Mouse (Mus musculus) brown adipose tissue, adult 24 weeks (tissue): ENCODE data around the gene Txnrd2. TPM values are rescaled to one million over a fixed set of nuclear protein-coding genes. Genes with fewer than 3 reads are reported as not detected.

Experiments
- H3K27ac ChIP-seq: fragments of 200-500 bp; replicated peaks from 2 replicates; pipeline ENCODE4 v1.5.1; 2012; ENCODE audit warnings: low read depth, mild to moderate bottlenecking, low read length
- H3K4me1 ChIP-seq: fragments of 200-500 bp; 2 replicates; pipeline ENCODE4 v1.6.1; 2012; ENCODE audit warnings: low read length, mixed read lengths; ENCODE audit not compliant: control insufficient read depth, insufficient read depth, insufficient read length
- H3K4me3 ChIP-seq: fragments of 200-500 bp; 2 replicates; pipeline ENCODE4 v1.5.1; 2012; ENCODE audit warnings: low read depth, mild to moderate bottlenecking, low read length, moderate library complexity; ENCODE audit not compliant: insufficient read depth
- polyA plus RNA-seq: library from polyadenylated mRNA; stranded (reverse); fragments of >200 nt; gene quantifications from 2 replicates; pipeline ENCODE4 v1.2.4, GENCODE M21; 2012; ENCODE audit not compliant: missing spikeins, insufficient read depth, insufficient read length

Gene Txnrd2
- polyA plus RNA-seq, result 77.6 and 92.5 TPM in 2 replicates

DNA sequence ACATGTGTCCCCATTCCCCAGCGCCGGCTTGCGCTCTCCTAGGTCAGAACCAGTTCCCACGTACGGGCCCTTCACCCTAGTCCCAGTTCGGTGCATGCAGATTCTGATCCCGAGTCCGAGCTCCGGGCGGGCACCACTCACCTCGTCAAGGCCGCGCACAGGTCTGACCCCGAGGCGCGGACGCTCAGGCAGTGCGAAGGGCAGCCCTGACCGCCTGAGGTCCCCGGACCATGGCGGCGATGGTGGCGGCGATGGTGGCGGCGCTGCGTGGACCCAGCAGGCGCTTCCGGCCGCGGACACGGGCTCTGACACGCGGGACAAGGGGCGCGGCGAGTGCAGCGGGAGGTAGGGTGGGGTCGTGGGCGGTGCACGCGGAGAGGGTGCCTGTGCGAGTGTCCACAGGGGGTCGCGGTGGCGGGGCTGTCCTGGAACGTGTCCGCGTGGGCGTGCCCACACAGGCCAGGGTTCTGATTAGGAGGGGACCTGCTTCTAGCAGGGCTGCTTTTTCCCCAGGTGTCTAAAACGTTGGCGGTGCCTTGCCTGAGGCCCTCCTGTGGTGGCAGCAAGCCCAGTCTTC is at the start of gene Txnrd2:
Gene Txnrd2 (plus strand): TSS at position 170 of the 577 bp plus-strand sequence.
- Histone ChIP-seq H3K27ac (peak within 1 kb of the TSS; percentile 90), H3K4me1 (peaks cover 16% of the 10 kb centered on the region), H3K4me3 (peak within 1 kb of the TSS; percentile 85)

DNA sequence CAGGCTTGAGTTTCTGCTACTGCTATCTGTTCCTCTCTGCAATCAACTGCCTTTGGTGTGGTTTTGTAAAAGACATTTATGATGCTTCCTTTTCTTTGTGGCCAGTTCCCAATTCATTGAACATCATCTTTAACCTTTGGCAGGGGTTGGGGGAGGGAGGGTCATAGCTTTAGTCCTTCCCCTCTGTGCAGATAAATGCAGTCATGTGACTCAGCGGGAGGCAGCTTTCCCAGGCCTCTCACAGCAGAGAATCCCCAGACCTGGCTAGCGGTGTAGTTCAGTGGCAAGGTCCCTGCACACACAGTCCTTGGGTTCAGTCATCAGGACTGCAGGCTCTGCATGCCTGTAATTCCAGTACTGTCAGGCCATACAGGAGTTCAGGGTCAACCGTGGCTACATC is 49.0 kb upstream of the Txnrd2 start:
- Histone ChIP-seq H3K4me1 (no peaks in the 10 kb centered on the region), H3K4me3 (no peak overlapping the region), H3K27ac (no peak overlapping the region)

DNA sequence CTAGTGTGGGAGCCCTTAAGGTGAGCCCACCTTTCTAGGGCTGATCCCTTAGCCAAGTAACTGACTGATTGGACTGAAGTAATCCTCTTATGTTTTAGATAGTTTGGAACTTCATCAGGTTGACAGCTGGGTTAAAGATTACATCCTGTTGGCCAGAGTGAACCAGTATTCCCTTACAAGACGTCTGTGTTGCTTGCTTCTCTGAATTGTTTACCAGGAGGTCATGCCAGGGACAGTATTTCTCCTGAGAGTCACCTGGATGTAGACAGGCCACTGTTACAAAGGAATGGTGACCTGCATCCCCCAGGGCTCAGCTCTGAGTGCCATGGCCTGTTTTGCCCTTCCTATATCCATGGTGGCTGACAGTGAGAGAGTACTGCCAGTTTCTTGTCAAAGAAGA is 47.7 kb upstream of the Txnrd2 start:
- Histone ChIP-seq H3K27ac (no peak overlapping the region), H3K4me1 (no peaks in the 10 kb centered on the region), H3K4me3 (no peak overlapping the region)

DNA sequence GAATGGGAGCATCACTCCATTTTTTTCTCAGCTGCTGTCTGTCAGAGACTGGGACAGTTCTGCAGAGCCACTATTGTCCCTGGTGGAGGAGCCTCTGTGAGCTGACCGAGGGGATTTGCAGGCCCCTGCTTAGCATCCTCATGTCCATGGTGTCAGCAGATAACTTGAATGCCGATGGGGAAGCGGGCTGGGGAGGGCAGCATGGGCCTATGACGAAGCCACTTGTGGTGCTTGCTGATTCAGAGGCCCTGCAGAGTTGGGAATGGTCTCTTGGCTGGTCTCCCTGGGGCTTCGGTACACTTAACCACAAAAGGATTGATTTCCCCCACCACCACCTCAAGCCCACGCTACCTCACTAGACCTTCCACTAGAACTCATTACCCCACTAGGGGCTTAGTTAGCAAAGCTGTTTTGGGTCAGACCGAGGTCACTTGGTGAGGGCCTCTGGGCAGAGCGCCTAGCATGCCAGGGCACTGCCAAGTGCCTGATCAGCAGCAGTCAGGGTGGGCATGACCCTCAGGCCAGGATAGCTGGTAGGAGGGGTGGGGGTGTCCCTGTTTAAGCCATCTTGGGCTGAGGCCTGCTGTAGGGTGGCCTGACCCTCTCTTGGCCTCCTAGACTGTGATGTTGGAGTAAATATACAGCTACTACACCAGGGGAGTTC is 46.7 kb upstream of the Txnrd2 start:
- H3K4me1 ChIP-seq, result no peaks in the 10 kb centered on the region

DNA sequence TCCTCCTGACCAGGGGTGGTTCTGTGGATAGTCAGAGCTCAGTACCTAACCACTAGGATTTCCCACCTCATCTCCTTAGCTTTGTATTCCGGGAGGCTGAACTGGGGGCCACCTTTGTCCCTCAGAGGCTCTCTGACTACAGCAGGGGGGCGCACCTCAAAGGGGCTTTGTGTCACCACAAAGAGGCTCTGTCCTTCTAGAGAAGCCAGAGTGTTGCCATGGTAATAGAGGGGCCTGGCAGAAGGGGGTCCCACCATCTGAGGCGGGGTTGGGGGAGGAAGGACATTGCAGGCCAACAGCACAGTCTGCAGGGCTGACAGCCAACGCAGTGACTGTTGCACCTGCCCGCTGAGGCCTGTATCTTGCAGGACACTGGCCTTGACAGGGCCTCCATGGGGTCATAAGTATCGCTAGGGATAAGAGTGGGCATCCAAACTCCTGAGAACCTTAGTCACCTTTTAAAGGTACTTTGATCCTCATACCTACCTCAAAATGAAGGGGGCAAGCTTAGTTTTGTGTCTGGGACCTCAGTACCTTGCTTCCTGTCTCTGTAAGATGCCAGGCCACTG is 45.6 kb upstream of the Txnrd2 start:
- Histone ChIP-seq H3K4me1 (no peaks in the 10 kb centered on the region), H3K27ac (no peak overlapping the region), H3K4me3 (no peak overlapping the region)

More for the DNA sequence above, 46.7 kb upstream of the Txnrd2 start:
- Histone ChIP-seq H3K27ac (no peak overlapping the region), H3K4me3 (no peak overlapping the region)

DNA sequence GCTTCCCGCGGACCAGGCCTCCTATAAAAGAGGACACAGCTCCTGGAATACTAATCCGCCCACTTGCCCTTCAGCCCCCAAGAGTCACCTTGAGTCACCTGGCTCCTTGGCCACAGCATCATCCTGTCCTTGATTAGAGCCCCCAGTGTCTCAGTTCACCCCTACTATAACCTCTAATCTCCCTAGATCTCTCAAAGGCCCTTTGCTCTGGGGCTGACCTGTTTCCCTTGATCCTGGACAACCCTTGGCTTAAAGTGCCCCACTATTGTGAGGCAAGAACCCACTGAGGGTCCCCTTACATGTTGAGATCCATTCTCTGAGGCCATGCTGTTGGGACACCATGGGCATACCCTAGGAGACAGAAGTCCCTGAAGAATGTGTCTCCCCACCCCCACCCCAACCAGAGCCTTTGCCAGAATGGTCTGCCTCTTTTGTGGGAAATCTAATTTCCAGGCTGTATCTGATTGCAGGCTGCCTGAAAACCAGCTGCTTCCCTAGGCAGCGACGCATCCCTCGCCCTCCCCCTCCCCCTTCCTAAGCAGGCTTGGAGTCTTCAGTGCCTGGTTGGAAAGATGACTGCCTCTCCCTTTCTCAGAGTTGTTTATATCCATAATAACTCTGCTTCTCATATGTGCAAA is 44.4 kb upstream of the Txnrd2 start:
- no peaks in the 10 kb centered on the region for H3K4me1 ChIP-seq
- H3K4me3 ChIP-seq, result no peak overlapping the region
- H3K27ac ChIP-seq, result no peak overlapping the region

DNA sequence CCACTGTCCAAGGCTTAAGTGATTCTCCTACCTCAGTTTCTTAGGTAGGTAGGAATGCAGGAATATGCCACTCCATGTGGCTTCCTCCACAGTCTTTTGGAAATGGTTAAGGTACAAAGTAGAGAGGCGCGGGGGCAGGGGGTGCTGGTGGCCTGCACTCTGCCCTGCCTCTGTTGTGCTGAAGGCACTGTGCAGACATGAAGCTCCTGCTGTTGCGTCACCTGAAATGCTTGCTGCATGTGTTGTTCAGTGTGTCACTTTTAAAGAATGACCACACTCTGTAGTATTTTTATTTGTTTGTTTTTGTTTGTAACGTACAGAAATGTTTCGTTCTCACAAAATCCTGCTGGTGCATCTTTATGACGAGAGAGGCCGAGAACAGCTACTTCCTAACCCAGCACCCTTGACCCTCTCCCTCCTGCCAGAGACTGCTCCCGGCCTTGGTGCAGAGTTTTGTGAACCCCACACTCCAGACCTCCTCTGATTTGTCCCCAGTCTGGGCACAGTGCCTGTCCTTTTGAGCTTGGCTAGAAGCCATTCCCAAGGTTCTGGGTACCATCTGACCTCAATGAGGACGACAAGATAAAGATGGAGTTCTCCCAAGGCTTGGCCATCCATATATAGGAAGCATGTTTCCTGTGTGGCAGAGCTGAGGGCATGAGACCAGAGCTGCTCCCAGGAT is 43.0 kb upstream of the Txnrd2 start:
- H3K27ac ChIP-seq, result no peak overlapping the region
- H3K4me3 ChIP-seq, result no peak overlapping the region
- H3K4me1 ChIP-seq, result no peaks in the 10 kb centered on the region

DNA sequence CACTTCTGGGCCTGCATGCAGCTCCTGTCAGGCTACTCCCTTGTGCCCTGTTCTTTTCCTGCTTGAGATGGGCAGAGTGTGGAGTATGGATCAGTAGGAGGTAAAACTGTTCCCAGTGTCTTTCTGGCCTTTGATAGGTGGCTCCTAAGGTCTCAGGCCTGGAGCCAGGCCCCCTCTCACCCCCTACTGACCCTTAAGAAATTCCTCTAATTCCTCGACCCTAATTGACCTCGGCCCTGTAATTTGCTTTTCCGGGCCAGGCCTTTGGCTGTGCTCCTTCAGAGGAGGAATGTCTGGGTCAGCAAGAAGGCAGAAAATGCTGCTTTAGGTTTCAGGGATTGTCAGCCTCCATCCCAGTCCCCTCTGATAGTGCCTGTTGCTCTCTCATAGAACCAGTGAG is 42.4 kb upstream of the Txnrd2 start:
- Histone ChIP-seq H3K4me3 (no peak overlapping the region), H3K27ac (no peak overlapping the region)

DNA sequence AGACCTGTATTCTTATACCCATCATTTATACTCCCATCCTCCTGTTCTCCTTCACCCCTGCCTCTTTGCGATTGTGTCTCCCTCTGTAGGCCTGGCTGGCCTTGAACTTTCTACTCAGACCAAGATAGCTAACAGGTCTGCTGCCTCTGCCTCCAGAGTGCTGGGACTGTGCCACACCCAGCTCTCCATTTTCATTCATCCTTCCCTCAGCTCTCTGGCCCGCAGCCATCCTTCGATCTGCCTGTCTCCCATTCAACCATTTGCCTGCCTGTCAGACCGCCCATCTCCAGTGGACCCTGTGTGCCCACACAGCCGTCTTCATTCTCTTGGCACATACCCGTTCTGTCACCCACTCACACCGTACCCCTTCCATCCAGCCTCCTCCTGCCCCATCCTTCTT is 42.0 kb upstream of the Txnrd2 start:
- no peak overlapping the region for H3K27ac ChIP-seq
- no peaks in the 10 kb centered on the region for H3K4me1 ChIP-seq
- no peak overlapping the region for H3K4me3 ChIP-seq

More for the DNA sequence above, 42.4 kb upstream of the Txnrd2 start:
- H3K4me1 ChIP-seq, result no peaks in the 10 kb centered on the region

DNA sequence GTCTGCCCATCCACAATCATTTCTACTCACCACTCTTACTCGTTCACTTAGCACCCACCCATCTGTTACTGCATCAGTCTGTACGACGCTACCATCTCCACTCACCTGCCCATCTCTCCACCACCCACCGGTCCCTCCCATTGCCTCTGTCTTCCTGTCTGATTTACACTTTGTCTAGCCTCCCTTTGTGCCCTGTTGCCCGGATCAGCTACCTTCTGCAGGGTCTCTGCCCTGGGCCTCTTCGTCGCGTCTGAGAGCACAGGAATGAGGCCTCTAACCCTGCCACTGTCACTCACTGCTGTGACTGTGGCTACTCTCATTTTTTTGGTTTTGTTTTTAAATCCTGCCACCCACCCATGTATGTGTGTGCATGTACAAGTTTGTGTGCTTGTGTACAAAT is 41.5 kb upstream of the Txnrd2 start:
- no peaks in the 10 kb centered on the region for H3K4me1 ChIP-seq
- no peak overlapping the region for H3K4me3 ChIP-seq
- H3K27ac ChIP-seq, result no peak overlapping the region

DNA sequence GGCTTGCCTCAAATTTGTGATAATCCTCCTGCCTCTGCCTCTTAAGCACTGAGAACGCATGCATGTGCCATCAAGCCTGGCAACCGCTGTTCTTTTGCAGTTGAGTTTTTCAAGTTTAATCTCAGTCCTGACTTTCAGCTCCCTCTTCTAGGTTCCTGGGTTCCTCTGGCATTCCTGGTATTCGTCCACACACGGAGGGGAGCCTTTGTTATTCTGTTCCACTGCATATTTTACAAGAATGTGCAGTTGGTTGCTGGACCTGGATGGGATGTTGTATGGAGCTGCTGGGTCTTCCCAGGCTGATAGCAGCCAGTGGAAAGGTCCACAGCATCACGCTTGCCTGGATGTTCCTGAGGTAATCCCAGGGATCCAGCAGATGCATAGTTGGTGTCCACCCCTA is 40.8 kb upstream of the Txnrd2 start:
- no peaks in the 10 kb centered on the region for H3K4me1 ChIP-seq
- no peak overlapping the region for H3K4me3 ChIP-seq
- H3K27ac ChIP-seq, result no peak overlapping the region

DNA sequence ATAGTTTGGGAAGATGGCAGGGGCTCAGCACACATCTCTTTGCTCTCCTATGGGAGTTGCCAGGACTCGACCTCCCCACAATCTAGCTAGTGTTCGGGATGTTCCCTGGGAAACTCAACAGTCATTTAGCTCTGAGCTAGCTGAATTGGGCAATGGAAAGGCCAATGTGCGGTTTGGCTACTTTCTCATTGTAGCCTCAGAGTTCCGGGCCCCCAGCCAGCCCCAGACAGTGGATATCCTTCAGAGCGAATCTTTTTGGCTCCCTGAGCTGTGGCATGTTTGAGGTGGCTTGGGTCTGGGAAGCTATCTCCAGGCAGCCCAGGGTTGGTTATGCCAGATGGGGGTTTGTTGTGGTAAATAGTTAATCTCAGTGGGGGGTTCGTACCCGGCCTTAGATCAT is 39.7 kb upstream of the Txnrd2 start:
- Histone ChIP-seq H3K4me3 (no peak overlapping the region), H3K4me1 (no peaks in the 10 kb centered on the region), H3K27ac (no peak overlapping the region)

DNA sequence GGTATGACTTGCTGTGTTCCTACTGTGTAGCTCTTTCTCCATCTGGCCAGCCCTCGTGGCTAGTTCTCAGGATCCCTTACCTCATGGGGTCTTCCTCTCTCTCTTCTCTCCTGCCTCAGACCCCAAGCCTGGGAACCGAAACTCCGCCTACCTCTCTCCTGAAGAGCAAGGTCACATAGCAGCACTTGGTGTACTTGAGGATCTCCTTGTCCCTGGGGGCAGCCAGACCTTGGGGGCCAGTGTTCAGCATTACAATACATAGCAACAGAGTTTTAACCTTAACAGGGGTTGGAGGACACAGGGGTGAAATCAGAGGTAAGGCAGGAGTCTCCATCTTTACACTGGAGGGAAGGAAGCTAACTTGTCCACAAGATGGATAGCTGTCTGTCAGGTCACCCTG is 39.2 kb upstream of the Txnrd2 start:
- Histone ChIP-seq H3K27ac (no peak overlapping the region), H3K4me1 (no peaks in the 10 kb centered on the region), H3K4me3 (no peak overlapping the region)

DNA sequence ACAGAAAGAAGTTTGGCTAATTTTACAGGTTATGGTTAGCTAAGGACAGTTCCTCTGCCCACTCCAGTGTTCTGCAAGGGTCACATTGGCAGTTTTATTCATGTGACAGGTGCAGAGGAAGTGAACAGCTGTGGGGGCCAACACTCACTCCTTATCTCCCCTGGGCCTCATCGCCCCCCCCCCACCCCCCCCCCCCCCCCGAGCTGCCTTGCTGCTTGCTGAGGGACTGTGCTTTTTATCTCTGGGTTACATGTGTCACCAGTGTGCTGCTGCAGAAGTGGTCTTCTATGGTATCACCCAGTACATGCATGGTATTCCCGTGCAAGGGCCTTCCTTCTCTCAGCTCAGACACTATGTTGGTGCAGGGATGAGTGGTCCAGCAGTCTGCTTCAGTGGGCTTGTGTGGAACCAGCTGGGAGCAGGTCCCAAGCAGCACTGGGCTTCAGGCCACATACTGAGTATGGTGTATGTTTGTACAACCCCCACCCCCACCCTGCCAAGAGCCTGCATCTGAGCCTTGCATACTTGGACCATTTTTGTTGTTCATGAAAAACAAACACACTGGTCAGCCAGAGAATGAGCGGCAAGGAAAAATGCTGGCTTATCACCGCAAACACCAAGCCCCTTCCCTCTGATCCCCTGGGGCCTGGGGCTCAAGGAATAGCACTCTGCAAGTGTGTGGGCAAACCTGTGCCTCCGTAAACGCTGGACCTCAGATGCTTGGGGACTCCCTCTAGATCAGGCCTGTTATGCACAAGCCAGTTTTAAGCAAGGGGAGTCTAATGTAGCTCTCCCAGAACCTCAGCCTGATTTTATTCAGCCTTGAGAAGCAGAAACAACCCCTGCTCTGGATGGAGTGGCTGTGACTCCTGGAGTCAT is 38.2 kb upstream of the Txnrd2 start:
- H3K4me3 ChIP-seq, result no peak overlapping the region
- H3K4me1 ChIP-seq, result no peaks in the 10 kb centered on the region
- no peak overlapping the region for H3K27ac ChIP-seq
